Mouse (Mus musculus) lung, adult 2 months (tissue): ENCODE measurements at regions not wholly inside any gene's neighbourhood (a gene's known extent, or its start where the extent isn't known, plus 50 kb on each side); places are given as distances from the start of the nearest gene placed in this dataset.

Experiments
- CTCF ChIP-seq: fragments of 200-500 bp; IDR thresholded peaks from 2 replicates; pipeline ENCODE4 v1.5.1; 2011; ENCODE audit warnings: mild to moderate bottlenecking, low read length, control low read depth; ENCODE audit not compliant: insufficient read depth
- POLR2A ChIP-seq: fragments of 200-500 bp; IDR thresholded peaks from 2 replicates; pipeline ENCODE4 v1.6.1; 2011; ENCODE audit warnings: low read depth, mild to moderate bottlenecking, control low read depth, low read length, borderline replicate concordance; ENCODE audit errors: extremely low read depth

DNA sequence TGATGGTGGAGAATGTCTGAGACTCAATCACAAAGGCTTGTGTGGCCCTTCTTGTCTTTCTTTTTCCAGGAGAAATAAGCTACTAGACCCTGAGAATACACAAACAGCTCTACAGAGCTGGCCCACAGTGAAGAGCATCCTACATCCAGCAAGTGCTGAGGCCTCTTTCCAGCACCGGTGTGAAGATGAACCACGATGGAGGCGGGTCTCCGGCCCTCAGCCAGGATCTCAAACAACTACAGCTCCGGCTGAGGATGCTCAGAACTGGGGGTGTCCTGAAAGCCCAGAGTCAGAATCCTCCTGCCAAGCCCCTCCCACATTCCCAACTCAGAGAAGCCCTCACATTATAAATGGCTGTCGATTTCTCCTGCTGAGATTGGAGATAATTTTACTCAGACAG lies 407.9 kb downstream of the Lrig3 start:
- TF ChIP-seq POLR2A = no peak
- no peak for TF ChIP-seq CTCF
